Mouse (Mus musculus) embryo, embryonic 11 days (tissue): ENCODE results near the gene Pitpnm2.

ENCODE experiments used
- DNase-seq: peaks from one replicate; pipeline ENCODE4 v3.0.0-alpha.2; 2015

Gene Pitpnm2

DNA sequence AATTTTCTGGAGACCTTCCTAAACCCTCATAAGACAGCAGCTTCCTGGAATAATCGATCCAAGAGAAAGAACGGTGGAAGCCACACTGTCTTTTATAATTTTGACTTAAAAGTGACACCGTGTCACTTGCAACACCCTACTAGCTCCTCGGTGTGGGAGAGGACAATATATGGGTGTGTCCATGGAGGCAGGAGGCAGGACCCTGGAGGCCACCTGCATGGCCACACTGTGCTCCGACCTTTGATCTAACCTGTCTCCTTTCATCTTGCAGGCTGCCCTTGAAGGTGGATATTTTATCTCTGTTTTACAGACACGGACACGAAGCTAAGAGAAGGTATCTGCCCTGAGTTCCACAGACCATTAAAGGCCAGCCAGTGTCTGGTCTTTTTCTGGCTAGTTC, 51.1 kb downstream of the Pitpnm2 start:
- no peak for DNase-seq

DNA sequence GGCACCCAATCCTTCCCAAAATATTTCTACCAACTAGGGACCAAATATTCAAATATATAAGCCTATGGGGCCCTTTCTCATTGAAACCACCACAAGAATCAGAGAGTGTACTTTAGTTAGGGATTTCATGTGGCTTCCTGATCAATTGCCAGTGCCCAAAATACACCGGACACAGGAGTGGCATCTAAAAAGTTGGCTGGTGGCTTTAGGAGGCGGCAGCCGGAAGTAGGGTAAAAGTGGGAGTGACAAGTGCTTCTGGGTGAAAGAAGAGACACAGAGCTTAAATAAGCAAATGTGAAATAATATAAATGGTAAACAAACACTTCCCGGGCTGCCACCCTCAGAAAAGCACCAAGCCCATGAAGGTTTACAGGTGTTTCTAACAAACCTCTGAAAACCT, 53.5 kb downstream of the Pitpnm2 start:
- DNase-seq, result no peak

DNA sequence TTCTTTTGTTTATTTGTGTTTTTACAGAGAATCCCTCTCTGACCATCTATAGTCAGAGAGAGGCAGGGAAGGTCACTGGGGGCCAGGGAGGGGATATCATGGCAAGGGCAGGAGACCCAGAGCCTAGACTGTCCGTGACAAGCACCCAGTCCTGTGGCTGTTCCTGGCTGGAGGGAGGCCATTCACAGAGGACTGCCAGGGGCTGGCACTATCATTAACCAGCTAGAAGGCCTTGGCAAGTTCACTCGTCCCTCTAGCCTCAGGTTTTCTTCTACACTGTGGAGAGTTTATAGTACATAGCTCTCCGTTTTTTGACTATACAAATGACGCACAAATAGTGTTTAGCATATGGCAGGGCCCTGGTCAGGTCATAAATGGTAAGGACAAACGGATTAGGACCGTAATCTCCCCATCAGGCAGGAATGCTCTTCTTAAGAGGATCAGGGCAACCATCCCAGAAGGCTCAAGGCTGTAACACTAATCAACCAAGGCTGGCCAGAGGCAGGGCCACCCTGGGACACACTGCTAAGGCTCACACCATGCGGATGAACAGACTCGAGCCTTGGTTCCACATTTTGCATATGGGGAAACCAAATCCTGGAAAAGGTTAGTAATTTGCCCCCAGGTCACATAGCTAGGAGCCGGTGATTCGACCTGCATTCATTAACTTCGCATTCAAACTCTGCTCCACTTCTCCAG, 55.0 kb downstream of the Pitpnm2 start:
- no peak for DNase-seq

DNA sequence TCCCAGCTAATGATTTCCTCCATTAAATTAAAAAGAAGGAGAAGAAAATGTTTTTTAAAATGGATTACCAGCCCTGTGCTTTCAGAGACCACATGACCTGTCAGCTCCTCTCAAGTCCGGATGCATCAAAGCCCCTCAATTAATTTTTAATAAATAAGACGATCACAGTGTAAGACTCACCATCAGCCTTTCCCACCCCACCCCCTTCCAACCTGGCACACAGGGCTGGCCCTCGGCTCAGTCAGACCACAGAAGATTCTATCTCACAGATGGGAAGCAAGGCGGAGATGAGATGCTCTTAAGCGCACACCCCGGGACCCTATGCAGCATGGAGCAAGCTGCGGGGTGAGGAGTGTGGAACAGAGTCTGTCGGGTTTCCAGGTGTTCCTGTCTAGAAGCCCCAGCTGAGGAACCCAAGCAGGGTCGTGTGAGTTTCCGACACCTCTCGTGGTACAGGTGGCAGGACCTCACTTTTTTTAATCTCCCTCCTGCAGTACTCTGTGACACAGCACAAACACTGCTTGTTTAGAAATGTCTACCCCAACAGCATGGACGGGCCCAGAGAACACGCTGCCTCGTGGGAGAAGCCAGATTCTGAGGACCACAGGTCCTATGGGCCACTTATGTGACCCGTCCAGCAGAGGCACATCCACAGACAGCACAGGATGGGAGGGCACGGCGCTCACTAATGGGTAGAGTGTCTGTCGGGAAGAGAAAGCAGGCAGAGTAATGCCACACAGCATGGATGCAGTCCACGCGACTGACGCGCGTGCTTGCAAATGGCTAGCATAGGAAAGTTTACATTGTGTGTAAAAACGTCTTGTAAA, 56.1 kb downstream of the Pitpnm2 start:
- DNase-seq, result no peak

DNA sequence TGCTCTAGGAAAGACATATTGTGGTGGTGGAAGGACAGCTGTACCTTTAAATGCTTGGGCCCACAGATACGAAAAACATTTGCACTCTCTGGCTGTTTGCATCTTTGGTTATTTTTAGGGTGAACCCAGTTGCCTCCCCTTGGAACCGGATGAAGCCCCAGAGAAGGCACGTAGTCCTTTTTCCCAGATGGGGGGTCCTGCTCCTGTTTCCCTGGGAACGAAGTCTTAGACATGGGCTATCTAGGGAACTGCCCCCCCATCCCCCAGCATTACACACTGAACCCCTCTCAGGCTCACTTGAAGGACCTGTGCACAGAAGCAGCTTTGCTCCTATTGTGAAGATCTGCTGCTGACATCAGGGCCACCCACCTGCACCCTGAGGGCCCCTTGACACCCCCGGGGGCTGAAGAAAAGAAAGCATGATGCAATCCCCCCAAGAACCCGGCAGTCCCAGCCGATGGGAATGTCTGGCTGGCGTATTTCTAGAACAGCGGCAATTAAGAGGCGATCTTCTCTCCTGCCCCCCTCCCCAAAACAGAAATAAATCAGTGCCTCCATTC, 56.8 kb downstream of the Pitpnm2 start:
- no peak for DNase-seq

DNA sequence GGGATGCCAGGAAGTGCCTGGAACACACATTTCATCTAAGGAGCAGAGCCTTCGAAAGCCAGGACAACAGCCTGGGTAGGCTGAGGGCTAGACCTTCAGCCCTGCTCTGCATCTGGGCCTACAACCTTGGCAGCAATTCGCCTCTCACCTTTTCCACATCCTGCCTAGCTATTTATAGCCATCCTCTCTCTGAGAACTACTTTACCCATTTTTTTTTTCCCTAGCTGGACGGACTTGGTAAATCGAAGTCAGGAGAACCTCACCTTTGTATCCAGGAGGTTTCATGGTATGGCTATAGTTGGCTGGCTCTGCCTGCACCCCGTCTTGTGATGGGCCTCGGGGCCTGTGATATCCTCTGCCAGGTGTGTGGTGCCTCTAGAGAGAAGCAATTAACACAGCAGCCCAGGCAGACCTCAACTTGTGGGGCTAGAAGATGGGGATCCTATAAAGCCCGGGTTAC, 57.3 kb downstream of the Pitpnm2 start:
- no peak for DNase-seq

DNA sequence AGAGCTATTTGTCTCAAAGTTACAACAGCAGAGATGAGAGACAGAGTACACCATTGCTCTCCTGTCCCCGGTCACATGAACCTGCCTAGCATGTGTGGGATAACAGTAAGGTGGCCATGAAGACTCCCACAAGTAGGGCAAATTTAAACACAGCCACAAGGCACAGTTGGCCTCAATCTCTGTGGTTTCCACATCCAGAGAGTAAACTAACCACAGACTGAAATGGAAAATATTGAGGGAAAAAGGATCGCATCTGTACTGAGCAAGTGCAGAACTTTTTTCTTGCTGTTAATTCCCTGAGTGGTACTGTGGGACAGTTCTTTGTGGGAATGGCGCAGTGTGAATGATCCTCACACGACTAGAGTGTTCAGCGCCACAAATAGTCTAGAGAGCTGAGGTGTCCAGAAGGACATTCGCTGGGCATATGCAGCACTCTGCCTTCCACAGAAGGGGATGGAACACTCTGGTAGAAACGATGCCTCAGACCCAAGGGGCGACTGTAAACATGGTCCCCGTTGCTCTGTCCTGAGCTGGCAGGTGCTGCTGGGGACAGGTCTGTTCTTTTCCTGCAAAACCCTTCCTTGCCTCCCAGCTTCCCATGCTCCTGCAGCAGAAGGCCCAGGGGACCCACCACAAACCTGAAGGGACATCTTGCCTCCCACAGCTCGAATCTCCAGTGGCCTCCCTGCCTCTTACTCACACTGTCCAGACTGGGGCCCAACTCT, 59.3 kb downstream of the Pitpnm2 start:
- no peak for DNase-seq

DNA sequence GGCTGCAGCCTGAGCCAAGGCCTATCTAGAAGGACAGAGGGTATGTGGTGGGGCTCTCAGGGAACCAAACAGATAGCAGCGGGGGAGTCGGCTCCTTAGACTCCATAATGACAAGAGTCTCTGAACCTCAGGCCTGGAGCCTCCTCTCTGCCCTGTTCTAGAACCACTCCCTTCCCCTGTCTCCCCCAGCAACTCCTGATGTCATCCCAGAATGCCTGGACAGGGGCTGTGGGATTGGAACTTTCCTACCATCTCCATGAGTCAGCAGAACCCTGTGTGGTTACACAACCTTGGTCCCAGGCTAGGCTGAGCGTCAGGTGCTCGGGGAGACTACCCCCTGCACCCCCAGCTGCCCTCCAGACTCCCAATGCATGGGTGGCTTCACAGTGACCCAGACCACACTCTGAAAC, 60.0 kb downstream of the Pitpnm2 start:
- DNase-seq, result no peak

DNA sequence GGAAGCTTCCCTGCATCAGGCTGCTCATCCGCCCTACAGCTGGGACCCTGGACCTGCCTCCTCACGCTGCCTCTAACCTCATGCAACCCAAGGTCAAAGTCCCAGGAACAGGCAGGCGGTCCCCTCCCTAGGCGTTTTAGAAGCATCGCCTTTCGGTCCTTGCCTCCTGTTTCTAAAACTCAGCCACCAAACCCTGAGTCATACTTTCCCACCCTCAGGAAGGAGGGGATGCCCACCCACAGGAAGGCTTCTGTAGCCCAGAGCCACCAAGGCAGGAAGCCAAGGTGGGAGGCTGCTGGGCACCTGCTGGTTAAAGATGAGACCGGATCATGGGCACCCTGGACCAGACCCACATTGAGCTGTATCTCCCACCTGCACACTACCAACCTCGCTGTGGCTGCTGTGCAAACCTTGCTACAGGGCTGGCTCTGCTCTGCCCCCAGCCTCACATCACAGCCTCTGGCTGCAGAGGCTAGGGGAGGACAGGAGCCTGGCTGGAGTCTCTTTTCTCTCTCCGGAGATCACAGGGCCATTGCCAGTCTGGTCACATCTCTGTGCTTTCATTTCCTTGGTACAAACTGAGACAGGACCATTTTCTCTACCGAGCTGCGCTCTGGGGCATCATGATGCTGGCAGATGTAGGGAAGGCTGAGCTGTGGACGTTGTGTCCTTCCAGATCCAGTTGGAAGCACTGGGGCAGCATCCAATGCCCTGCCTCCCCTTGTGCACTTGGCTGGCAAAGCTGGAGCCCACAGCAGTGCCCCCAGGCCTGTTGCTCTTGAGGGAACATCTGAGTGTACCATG, 61.9 kb downstream of the Pitpnm2 start:
- DNase-seq, result no peak

DNA sequence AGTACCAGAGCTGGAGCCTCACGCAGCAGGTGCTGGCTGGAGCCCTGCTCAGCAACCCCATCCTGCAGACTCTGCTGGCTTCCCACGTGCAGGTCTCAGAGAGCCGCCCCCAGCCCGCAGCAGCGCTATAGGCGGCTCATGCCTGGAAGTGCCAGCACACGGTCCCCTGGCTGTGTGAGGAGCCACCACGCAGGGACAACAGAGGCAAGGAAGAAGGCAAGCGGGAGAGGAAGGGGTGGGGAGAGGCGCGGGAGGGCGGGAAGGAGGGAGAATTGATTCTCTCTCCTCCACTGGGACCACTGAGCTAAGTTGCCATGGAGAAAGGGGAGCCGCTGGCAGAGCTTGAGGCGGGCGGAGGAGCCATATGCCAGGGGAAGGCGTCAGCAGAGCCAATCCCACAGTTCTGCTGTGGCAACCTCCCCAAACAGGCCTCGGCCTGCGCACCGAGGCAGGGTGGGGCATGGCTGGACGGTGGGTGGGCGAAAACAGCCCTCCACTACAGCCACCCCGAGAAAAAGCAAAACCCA, 62.5 kb downstream of the Pitpnm2 start:
- peak; percentile 63 for DNase-seq

DNA sequence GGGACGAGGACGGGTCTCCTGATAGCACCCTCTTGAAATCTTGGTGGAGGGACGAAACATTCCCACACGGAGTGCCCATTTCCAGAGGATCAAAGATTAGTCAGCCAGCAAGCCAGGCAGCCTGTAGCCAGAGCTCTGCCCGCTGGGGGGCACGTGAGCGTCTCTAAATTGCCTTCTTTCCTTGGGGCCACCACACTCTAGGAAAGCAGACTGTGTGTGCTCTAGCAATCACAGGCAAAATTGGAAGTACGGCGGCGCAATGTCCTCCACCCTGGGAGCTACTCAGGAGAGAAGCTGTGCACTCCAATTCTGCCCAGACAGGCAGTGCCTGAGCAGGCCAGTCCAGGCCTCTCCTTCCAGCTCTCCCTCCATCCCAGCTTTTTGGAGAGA, 63.1 kb downstream of the Pitpnm2 start:
- no peak for DNase-seq

DNA sequence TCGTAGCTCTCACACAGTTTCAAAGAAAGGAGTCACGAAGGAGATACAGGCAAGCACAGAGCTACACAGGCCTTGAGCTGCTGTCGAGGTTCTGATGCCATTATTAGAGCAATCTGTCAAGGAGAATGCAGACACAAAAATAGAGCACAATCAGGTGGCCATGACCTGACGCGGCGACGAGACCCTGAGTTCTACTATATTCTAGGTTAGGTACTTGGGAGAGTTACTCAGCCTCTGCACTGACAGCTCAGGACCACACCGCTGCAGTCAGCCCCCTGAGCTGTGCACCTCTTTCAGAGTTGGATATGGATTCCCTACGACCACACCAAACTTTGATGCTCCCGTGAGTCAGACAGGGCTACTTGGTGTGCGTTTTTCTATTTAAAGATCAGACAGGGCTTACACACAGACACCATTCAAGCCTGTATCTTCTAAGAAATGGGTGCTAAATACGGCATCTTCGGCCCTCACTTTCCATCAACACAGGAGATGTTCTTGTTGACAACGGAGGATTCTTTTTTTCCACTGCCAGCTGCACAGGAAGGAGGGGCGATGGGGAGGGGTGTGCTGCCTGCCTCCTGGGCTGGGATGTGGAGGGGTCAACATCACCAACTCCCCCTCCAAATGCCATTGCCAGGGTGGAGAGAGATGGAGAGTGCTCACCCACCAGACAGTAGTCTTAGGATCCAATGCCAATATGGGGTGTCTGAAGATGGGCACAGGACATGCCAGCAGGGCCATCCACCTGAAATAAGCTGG, 63.7 kb downstream of the Pitpnm2 start:
- DNase-seq, result no peak

DNA sequence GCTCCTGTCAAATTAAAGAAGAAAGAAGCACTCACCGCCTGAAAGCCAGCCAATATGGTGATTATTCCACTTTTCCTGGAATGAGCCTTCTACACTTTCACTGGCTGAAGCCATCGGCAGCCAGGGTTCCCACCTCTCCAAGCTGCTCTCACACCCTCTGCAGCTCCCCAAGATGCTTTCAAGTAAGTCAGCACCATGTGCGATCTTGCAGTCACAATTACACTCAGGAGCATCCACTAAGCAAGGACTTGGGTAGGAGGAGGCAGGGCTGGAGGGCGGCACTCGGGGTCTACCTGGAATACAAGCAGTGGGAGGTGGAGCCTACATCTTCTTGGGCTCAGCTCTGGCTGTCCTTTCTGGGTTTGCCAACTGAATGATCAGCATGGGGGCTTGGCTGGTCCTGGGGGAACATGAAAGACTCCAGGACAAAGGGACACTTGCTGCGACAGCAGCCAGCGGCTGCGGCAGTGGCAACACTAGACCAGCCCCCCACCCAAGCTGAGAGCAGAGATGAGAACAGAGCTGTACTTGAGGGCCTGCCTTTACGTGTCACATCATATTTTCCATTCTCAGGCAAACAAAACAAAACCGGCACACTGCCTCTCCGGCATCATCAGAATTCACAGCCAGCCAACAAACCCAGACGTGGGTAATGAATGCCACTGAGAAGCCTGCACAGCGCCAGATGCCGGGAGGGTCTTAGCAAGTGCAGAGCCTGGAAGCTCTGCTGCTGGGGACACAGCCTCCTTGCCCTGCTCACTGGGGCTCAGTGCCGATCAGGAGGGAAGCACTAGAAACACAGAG, 64.5 kb downstream of the Pitpnm2 start:
- no peak for DNase-seq

DNA sequence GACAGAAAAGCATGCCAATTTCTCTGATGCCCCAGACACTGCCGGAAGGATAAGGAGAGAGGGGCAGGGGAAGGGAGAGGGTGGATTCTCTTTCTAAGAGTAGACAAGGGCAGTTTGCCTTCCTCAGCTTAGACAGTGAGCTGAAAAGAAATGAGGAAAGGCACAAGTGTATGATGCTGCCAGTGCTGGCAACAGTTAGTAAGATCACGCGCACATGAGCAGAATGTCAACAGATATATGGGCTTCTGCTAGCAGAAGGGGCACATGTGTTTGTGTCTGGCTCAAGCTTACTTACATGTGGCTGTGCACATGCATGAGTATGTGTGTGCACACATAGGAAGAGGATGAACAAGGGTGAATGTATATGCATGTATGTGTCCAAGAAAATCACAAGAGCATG, 65.4 kb downstream of the Pitpnm2 start:
- no peak for DNase-seq

DNA sequence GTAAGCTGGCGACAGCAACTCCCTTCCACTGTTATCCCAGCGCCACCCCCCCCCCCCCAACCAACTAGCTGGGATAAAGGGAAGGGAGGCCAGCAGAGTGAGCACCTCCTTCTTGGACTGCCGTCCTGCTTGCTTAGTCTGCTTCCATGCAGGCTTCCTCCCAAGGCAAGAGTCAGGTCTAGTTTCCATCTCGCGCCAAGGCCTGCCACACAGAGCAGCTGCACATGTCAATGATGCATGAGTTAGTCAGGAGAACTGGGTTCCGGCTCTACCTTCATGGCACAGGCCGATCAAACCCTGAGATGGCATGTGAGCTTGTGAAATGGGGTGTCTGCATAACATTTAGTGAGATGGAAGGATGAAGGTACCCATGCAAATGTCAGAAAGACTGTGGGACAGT, 66.9 kb downstream of the Pitpnm2 start:
- no peak for DNase-seq

DNA sequence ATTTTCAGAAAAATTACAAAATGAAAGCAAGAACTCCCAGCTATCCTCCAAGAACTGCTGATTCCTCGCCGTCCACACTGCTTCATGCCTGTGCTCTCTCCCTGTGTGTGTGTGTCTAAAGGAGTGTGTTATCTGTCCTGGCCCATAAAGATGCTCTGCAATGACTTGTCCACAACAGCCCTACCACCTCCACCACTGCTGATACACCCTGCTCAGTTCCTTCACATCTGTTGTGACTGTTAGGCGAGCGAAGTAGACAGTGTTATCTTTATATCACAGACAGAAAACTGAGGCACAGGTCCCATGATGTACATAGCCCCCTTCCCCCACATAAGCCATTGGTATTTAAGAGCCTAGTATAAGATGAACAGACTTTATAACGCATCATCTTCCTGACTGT, 67.5 kb downstream of the Pitpnm2 start:
- no peak for DNase-seq

DNA sequence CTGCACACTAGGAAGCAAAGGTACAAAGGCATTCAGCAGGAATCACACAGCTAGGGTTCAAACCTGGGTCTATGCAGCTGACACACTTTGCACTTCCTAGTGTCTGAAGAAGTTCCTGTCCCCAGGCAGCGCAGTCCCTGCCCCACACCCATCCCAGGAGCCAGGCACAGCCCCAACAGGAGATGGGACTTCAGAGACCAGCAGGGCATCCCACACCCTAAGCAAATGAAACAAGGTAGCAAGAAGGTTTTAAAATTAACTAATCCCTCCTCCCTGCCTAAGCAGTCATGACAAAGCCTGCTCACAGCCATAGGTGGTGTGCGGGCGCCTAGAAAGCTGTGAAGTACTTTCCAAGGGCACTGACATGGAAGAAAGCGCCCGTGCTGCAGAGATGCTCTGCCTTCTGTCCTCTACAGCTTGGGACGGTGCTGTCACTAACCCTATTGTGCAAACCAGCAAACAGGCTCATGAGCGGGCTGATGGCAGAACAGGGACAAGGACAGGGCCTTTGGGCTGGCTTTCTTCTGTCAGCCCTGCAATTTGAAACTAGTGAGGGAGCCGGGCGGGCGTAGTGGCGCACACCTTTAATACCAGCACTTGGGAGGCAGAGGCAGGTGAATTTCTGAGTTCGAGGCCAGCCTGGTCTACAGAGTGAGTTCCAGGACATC, 68.9 kb downstream of the Pitpnm2 start:
- no peak for DNase-seq

DNA sequence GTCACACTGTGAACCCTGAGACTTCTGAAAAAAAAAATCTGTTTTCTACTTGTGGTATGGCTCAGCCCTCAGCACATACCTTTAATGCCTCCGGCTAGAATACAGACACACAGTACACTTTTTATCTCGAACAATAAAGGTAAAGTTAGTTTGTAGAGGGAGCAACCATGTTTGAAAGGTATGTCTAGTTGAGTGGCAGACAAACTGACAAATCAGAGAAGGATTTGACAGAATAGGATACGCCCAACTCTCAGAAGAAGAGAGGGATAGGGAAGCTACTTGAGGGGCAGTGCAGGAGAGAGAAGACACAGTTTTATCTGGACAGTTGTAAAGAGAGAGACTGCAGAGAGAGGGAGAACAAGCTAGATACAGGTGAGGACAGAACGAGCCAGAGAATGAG, 70.1 kb downstream of the Pitpnm2 start:
- DNase-seq, result no peak

DNA sequence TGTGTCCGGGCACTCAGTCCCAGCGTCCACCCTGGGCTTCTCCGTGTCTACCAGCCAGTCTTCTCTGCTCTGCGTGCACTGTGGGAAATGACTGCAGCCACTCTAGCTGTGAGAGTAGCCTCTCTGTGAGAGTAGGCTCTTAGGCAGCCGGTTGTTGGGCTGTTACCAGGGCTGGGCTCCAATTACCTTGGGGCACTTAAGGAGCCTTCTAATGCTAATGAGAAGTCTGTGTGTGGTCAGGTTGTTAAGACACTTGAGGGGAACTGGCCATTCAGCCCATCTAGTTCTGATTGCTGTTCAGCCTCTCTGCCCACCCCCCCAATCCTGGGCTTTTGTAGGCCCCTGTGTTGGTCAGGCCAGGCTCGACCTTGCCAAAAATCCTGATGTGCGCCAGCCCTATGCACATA, 72.8 kb downstream of the Pitpnm2 start:
- DNase-seq, result peak; percentile 78

DNA sequence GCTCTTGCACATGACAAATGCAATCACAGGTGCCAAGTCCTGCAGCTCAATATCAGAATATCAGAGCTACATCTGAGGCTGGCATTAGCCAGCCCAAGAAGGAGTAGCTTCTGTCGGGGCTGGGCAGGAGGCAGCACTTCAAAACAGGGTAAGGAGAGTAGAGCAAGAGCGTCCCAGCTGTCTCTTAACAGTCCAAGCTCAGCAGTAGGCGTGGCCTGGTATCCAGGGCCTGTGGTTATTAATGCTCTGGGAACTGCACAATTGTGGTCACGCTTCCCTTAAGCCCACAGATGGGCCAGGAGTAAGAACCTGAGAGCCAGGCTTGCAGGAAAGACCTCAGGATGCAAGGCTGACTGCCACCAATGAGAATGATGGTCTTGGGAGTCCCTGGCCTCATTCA, 74.4 kb downstream of the Pitpnm2 start:
- DNase-seq, result peak; percentile 57
